Mouse (Mus musculus) left cerebral cortex, adult 2 months (tissue): ENCODE results near the gene Abca13. TPM values are rescaled to one million over a fixed set of nuclear protein-coding genes. Genes with fewer than 3 reads are reported as not detected.
"Not testable (repeated sequence)": the region's sequence is repeated elsewhere in the genome, so short reads cannot be mapped to it uniquely, and the experiment has no call there.

Experiments
- DNase-seq, 2 experiments: peaks; one replicate each; pipeline ENCODE4 v3.0.0; 2021 to 2022; ENCODE audit warnings: low spot score in 2 of 2, mixed read lengths in 1 of 2; ENCODE audit errors: extremely low spot score in 1 of 2
- H3K27ac ChIP-seq: fragments of 200-600 bp; 2 replicates; pipeline ENCODE4 v1.8.1; 2022
- H3K4me3 ChIP-seq: fragments of 200-600 bp; 2 replicates; pipeline ENCODE4 v1.8.1; 2022
- CTCF ChIP-seq: fragments of 200-600 bp; IDR thresholded peaks from 2 replicates; pipeline ENCODE4 v1.8.1; 2022; ENCODE audit warnings: antibody characterized with exemption, mild to moderate bottlenecking, moderate library complexity
- intact Hi-C: fragments of 180-260 bp; cut with DNase I; formaldehyde crosslinking; loops from one replicate; pipeline ENCODE4 v1.15.1; 2025
- long read RNA-seq, 2 experiments: library from polyadenylated mRNA; stranded (forward); transcript quantifications; one replicate each; pipeline ENCODE4 v2.0.0; 2021; ENCODE audit warnings: borderline mapping rate in 2 of 2
- total RNA-seq, 2 experiments: library from RNA; stranded (reverse); gene quantifications; 2 replicates each; pipeline ENCODE4 v1.2.3; 2021

Gene Abca13
- under 1 TPM; 0.05 to 0.07 TPM for total RNA-seq
- long read RNA-seq, experiment 1, partial matches to known transcripts, result 0 of 1 reads
- long read RNA-seq, experiment 1, other reads (novel, unspliced or antisense), result 1 of 1 reads
- long read RNA-seq, experiment 2, result 0 reads

GRCm38 (mm10) chr11:9191555-9192131 is at the start of gene Abca13:
Gene Abca13, plus strand, starts transcription at chr11:9191942.
- no peak within 1 kb of the TSS for H3K4me3 ChIP-seq
- DNase-seq, result no peak
- TF ChIP-seq CTCF, result no peak
- no peak within 1 kb of the TSS for H3K27ac ChIP-seq
- intact Hi-C loops, result no loop called here

DNA sequence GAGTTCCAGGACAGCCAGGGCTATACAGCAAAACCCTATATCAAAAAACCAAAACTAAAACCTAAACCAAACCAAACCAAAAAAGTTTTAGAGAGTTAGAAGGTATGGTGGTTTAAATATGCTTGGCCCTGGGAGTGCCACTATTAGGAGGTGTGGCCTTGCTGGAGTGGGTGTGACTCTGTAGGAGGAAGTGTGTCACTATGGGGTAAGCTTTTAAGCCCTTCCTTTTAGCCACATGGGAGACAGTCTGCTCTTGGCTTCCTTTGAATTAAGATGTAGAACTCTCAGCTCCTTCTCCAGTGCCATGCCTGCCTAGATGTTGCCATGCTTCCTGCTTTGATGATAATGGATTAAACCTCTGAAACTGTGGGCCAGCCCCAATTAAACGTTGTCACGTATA is 46.6 kb upstream of the Abca13 start:
- DNase-seq, result no peak
- intact Hi-C loops, result no loop called here
- no peak for TF ChIP-seq CTCF
- no peak overlapping the region for H3K4me3 ChIP-seq
- H3K27ac ChIP-seq, result no peak overlapping the region

DNA sequence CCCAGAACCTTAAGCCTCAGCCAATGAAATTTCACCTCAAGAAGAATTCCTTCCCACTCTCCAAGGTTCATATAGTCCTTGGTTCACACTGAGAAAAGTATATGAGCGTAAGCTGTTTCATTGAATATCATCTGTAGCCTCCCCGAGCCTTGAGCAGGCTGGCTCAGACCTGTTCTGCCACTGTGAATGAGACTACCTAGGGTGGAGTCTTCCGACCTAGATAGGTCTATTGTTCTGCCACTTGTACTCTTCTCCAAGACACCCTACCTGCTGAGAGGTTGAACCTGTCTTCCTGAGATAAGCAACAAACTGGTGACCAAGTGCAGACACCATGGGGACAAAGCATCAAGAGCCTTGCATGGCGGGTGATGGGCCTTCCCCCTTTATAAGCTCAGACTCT is 45.6 kb upstream of the Abca13 start:
- no peak for TF ChIP-seq CTCF
- DNase-seq, result no peak
- no peak overlapping the region for H3K4me3 ChIP-seq
- no peak overlapping the region for H3K27ac ChIP-seq
- intact Hi-C loops, result no loop called here

DNA sequence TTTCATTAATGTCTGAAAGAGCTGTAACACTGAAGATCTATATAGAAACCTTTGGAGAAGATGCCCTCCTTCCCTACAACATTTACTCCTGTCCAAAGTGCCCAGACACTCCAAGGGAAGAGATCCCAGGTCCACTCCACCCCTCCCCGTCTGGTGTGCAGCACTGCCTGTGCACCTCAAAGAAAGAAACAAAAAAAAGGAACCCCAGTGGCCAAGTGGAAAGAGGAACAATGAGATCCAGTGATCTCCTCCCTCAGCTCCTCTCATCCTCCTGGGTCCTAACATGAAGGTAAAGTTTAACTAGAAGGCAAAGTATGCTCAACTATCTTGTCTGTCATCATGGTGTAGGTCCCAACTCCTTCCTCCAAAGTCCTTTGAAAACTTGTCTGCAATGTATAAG is 45.1 kb upstream of the Abca13 start:
- intact Hi-C loops, result no loop called here
- no peak overlapping the region for H3K4me3 ChIP-seq
- H3K27ac ChIP-seq, result no peak overlapping the region
- TF ChIP-seq CTCF, result no peak
- DNase-seq, result no peak

- DNase-seq, result no peak
- intact Hi-C loops, result no loop called here
- no peak overlapping the region for H3K4me3 ChIP-seq
- TF ChIP-seq CTCF, result no peak
- no peak overlapping the region for H3K27ac ChIP-seq
These were observed 43.5 kb upstream of the Abca13 start for GRCm38 (mm10) chr11:9148206-9148605.

DNA sequence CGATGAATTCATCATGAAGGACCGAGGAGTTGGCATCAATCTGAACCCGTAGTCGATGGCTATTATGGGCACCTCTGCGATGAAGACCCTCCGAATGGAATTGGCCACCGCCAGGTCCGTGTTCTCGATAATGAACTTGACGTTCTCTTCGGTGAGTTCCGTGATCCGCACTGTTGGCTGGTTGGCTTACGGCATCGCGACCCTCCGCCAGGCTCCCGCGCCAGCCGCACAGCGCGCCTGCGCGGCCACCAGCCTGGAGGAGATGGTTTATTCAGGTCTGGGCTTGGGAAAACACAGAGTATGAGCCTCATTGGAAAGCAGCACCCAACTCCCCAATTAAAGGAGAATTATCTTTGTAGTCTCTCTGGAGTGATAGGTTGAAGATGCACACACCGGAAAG is 41.3 kb upstream of the Abca13 start:
- intact Hi-C loops, H3K27ac ChIP-seq, DNase-seq, H3K4me3 ChIP-seq: not testable (repeated sequence)

DNA sequence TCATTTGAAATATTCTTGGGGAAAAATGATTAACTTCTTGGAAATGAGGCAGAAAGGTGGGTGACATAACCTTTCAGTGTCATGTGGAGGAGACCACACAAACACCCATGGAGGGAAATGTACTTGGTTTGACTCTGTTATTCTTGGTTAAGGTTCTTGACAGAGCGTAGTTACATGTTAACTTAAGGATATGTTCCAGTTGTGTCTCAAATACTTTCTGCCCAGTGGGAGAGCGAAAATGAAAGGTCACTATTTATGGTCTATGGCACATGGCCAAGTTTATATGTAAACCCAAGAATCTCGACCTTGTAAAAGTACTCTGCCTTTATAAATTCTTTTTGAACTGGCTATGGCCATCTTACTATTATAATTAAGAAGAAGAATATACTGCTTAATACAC is 31.8 kb upstream of the Abca13 start:
- TF ChIP-seq CTCF, result no peak
- intact Hi-C loops, result no loop called here
- DNase-seq, result no peak
- no peak overlapping the region for H3K27ac ChIP-seq
- no peak overlapping the region for H3K4me3 ChIP-seq

- intact Hi-C loops, result no loop called here
- TF ChIP-seq CTCF, result no peak
- DNase-seq, result no peak
- Histone ChIP-seq H3K27ac (no peak overlapping the region), H3K4me3 (no peak overlapping the region)
These were observed 24.4 kb upstream of the Abca13 start for GRCm38 (mm10) chr11:9167331-9167730.

DNA sequence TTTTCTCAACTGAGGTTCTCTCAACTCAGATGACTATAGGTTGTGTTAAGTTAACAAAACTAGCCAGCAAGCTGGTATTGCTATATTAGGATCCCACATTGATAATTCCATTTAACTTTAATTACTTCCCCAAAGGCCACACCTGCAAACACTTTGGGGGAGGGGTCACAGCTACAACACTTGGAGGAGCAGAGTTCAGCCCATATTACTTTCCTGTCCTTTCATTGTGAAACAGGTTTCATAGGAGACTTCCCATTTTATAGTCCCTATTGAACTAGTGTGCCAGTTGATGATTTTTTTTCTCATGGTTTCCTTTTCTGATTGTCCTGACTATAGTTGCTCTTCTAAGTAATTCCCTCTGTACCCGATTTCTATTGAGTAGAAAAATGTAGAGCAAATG is 10.3 kb upstream of the Abca13 start:
- DNase-seq, result no peak
- Histone ChIP-seq H3K27ac (no peak overlapping the region), H3K4me3 (no peak overlapping the region)
- intact Hi-C loops, result no loop called here
- no peak for TF ChIP-seq CTCF

- DNase-seq, H3K27ac ChIP-seq, intact Hi-C loops, H3K4me3 ChIP-seq: not testable (repeated sequence)
These were observed 2.3 kb upstream of the Abca13 start for GRCm38 (mm10) chr11:9189471-9189870.

DNA sequence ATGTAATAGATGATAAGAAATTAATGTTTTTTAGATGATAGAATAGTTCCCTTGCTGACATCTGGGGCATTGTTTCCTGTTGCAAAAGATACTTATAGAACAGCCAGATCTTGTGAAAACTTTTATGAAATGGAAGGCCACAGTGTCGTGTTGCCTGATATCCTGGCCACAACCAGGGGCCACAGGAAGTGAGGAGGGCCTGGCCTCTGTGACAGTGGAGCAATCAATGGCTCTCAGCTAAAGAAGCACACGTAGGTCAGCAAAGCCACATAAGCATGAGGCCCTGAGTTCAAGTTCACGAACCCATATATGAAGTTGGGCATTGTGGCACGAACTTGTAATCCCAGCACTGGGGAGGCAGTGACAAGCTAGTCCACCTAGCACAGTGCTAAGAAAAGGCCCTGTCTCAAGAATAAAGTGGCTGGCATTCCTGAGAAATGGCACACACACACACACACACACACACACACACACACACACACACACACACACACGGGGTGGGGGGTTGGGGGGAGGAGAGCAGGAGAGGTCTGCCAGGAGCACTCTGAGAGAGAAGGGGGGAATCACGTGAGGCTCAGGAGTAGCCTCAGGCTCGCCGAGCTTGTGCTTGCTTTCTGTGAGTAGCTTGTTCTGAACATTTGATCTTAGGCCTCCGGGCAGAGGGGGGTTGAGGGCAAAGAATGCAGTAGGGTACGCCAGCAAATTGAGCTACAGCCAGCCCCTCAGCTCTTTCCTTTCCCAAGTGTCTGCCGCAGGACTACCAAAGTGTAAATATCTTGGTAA is 779 bp upstream of the Abca13 start:
- intact Hi-C loops, result no loop called here
- no peak for TF ChIP-seq CTCF
- Histone ChIP-seq H3K4me3 (no peak overlapping the region), H3K27ac (no peak overlapping the region)
- DNase-seq, result no peak

DNA sequence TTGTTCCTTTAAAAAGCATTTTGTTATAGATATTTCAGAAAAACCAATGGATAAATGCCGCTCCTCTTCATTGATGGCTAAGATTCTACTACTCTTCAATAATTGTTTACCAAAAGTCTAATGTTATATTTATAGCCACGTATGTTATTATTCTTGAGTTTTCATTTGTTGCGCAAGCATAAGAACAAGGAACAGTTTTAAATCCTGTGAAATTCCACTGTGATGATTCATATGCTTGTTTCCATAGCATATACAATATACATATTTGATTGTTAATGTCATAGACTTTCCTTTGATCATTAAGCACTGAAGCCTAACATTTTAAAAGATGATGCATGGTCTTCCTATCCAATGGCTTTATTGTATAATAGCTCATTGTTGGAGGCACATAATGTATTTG is 3.1 kb downstream of the Abca13 start:
- H3K27ac ChIP-seq, result no peak overlapping the region
- no peak for TF ChIP-seq CTCF
- intact Hi-C loops, result no loop called here
- no peak for DNase-seq
- no peak overlapping the region for H3K4me3 ChIP-seq

- no peak overlapping the region for H3K4me3 ChIP-seq
- H3K27ac ChIP-seq, result no peak overlapping the region
- no peak for TF ChIP-seq CTCF
- intact Hi-C loops, result loop anchor here (5.0 kb wide), 1 partner anchor 713 kb away; no protein-coding TSS in a partner anchor
- DNase-seq, result no peak
These were observed 8.1 kb downstream of the Abca13 start for GRCm38 (mm10) chr11:9199868-9200267.
